Mouse (Mus musculus) neural tube, embryonic 14.5 days (tissue): ENCODE results near the gene Fat2. TPM values are rescaled to one million over a fixed set of nuclear protein-coding genes. Genes with fewer than 3 reads are reported as not detected.

ENCODE experiments used
- ATAC-seq: fragments of 200-750 bp; cut with Nextera tagmentation; 2 replicates; pipeline ENCODE4 v1.8.0; 2017; ENCODE audit warnings: low read depth, mild to moderate bottlenecking, moderate TSS enrichment, moderate library complexity
- H3K27ac ChIP-seq: fragments of 300-500 bp; sonication (generic); 2 replicates; pipeline ENCODE4 v1.5.1; 2014; ENCODE audit warnings: low read depth, mild to moderate bottlenecking, control low read depth, low read length, moderate library complexity, mixed read lengths
- H3K27me3 ChIP-seq: fragments of 300-500 bp; sonication (generic); 2 replicates; pipeline ENCODE4 v1.6.1; 2014; ENCODE audit warnings: low read length; ENCODE audit not compliant: control insufficient read depth, insufficient read depth
- H3K36me3 ChIP-seq: fragments of 300-500 bp; sonication (generic); 2 replicates; pipeline ENCODE4 v1.6.1; 2014; ENCODE audit warnings: low read length, mixed read lengths; ENCODE audit not compliant: control insufficient read depth, insufficient read depth
- H3K4me1 ChIP-seq: fragments of 300-500 bp; sonication (generic); 2 replicates; pipeline ENCODE4 v1.6.1; 2014; ENCODE audit warnings: low read length; ENCODE audit not compliant: control insufficient read depth, insufficient read depth
- H3K4me2 ChIP-seq: fragments of 300-500 bp; sonication (generic); 2 replicates; pipeline ENCODE4 v1.6.1; 2014; ENCODE audit warnings: mild to moderate bottlenecking, low read depth, low read length, control low read depth
- H3K4me3 ChIP-seq: fragments of 300-500 bp; sonication (generic); 2 replicates; pipeline ENCODE4 v1.5.1; 2014; ENCODE audit warnings: low read depth, low read length, control low read depth, mixed read lengths
- H3K9ac ChIP-seq: fragments of 300-500 bp; sonication (generic); replicated peaks from 2 replicates; pipeline ENCODE4 v1.6.1; 2014; ENCODE audit warnings: low read depth, mild to moderate bottlenecking, control low read depth, low read length, mixed read lengths
- H3K9me3 ChIP-seq: fragments of 300-500 bp; sonication (generic); 2 replicates; pipeline ENCODE4 v1.6.1; 2016; ENCODE audit warnings: low read length; ENCODE audit not compliant: control insufficient read depth
- WGBS: fragments of 180-500 bp; shearing (Covaris S2); extraction: QIAGEN DNeasy Blood & Tissue Kit; methylation state at CpG from one replicate; pipeline ENCODE4 v1.1.7; 2014; 5-methylcytosine and 5-hydroxymethylcytosine counted together
- polyA plus RNA-seq: library from polyadenylated mRNA; unstranded; fragments of >200 nt; fragmentation: Nextera tagmentation; extraction: Ambion mirVana; gene quantifications from 2 replicates; pipeline ENCODE4 v1.2.1, GENCODE M21; 2014

Gene Fat2
- polyA plus RNA-seq, 1 experiment from 2014 or later, result not detected

- no peak for ATAC-seq
- no peaks in the 10 kb centered on the region for H3K9me3 ChIP-seq
- H3K4me1 ChIP-seq, result no peaks in the 10 kb centered on the region
- H3K27me3 ChIP-seq, result no peaks in the 10 kb centered on the region
- H3K4me2 ChIP-seq, result no peak overlapping the region
- no peak overlapping the region for H3K9ac ChIP-seq
- H3K27ac ChIP-seq, result no peak overlapping the region
- 79% methylated on average over 3 of the region's 3 CpGs for WGBS
- H3K36me3 ChIP-seq, result peaks cover 16% of the 10 kb centered on the region; the same call in 1 of the 2 replicates
- no peak overlapping the region for H3K4me3 ChIP-seq
These were observed 121.4 kb downstream of the Fat2 start for GRCm38 (mm10) chr11:55214978-55215377.

- Histone ChIP-seq H3K4me1 (no peaks in the 10 kb centered on the region), H3K36me3 (peaks cover 10% of the 10 kb centered on the region; the same call in 1 of the 2 replicates), H3K4me2 (no peak overlapping the region), H3K4me3 (no peak overlapping the region), H3K9me3 (no peaks in the 10 kb centered on the region), H3K9ac (no peak overlapping the region), H3K27ac (no peak overlapping the region), H3K27me3 (no peaks in the 10 kb centered on the region)
- ATAC-seq, result no peak
- 87% methylated on average over 5 of the region's 5 CpGs for WGBS
These were observed 122.2 kb downstream of the Fat2 start for GRCm38 (mm10) chr11:55214161-55214560.

- no peak for ATAC-seq
- no peaks in the 10 kb centered on the region for H3K27me3 ChIP-seq
- peaks cover 5% of the 10 kb centered on the region; the same call in 1 of the 2 replicates for H3K36me3 ChIP-seq
- H3K9ac ChIP-seq, result no peak overlapping the region
- no peak overlapping the region for H3K4me2 ChIP-seq
- no peak overlapping the region for H3K27ac ChIP-seq
- H3K4me1 ChIP-seq, result no peaks in the 10 kb centered on the region
- no peaks in the 10 kb centered on the region for H3K9me3 ChIP-seq
- WGBS, result 87% methylated on average over 4 of the region's 4 CpGs
- H3K4me3 ChIP-seq, result no peak overlapping the region
These were observed 122.8 kb downstream of the Fat2 start for GRCm38 (mm10) chr11:55213518-55213917.

DNA sequence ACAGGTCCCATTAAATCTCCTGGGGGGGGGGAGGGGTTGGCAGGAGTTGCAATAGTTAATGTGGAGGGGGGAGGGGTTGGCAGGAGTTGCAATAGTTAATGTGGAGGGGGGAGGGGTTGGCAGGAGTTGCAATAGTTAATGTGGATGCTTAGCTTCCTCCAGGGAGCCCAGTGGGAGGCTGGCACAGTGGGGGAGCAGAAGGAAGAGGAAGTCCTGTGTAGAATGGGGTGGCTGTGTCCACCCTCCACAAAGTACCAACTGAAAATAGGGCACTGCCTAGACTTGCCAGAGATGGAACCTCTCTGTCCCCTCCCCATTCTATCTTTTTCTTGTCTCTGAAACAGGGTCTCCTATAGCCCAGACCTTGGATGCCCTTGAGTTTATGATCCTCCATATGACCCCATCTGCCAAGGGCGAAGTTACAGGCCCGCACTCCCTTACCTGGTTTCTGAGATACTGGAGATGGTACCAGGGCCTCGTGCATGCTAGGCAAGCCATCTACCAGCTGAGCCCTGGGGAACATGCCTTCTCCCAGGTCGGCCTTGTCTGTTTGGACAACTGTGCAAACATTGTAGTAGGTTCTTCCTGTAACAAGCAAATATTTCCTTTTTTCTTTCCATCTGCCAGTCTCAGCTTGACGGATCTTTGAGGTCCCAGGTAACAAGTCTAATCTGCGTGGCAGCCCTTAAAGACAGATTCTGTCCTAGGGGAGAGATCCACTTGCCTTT is 126.6 kb downstream of the Fat2 start:
- Histone ChIP-seq H3K4me2 (no peak overlapping the region), H3K9me3 (no peaks in the 10 kb centered on the region), H3K4me3 (no peak overlapping the region), H3K27me3 (no peaks in the 10 kb centered on the region), H3K9ac (no peak overlapping the region), H3K27ac (no peak overlapping the region), H3K36me3 (no peaks in the 10 kb centered on the region), H3K4me1 (peaks cover 9% of the 10 kb centered on the region; the same call in 1 of the 2 replicates)
- WGBS, result 88% methylated on average over 6 of the region's 6 CpGs
- no peak for ATAC-seq

GRCm38 (mm10) chr11:55209032-55209431 is 127.3 kb downstream of the Fat2 start:
- Histone ChIP-seq H3K9me3 (no peaks in the 10 kb centered on the region), H3K27me3 (no peaks in the 10 kb centered on the region), H3K36me3 (no peaks in the 10 kb centered on the region), H3K4me3 (no peak overlapping the region), H3K9ac (no peak overlapping the region), H3K27ac (no peak overlapping the region), H3K4me2 (no peak overlapping the region), H3K4me1 (peaks cover 9% of the 10 kb centered on the region; the same call in 1 of the 2 replicates)
- WGBS, result 80% methylated on average over 2 of the region's 2 CpGs
- ATAC-seq, result no peak

- Histone ChIP-seq H3K36me3 (no peaks in the 10 kb centered on the region), H3K27ac (no peak overlapping the region), H3K9me3 (no peaks in the 10 kb centered on the region), H3K4me3 (no peak overlapping the region), H3K4me2 (no peak overlapping the region), H3K4me1 (peaks cover 9% of the 10 kb centered on the region; the same call in 1 of the 2 replicates), H3K27me3 (no peaks in the 10 kb centered on the region), H3K9ac (no peak overlapping the region)
- 69% methylated on average over 6 of the region's 6 CpGs for whole genome bisulfite sequencing
- ATAC-seq, result no peak
These were observed 128.2 kb downstream of the Fat2 start for GRCm38 (mm10) chr11:55208001-55208690.

- no peak overlapping the region for H3K27ac ChIP-seq
- no peaks in the 10 kb centered on the region for H3K27me3 ChIP-seq
- ATAC-seq, result peak; percentile 74
- H3K9ac ChIP-seq, result peak overlapping the region; percentile 77
- no peaks in the 10 kb centered on the region for H3K9me3 ChIP-seq
- H3K36me3 ChIP-seq, result no peaks in the 10 kb centered on the region
- H3K4me1 ChIP-seq, result peaks cover 9% of the 10 kb centered on the region; the same call in 1 of the 2 replicates
- H3K4me2 ChIP-seq, result peak overlapping the region; percentile 99
- whole genome bisulfite sequencing, result 6% methylated on average over 17 of the region's 17 CpGs
- peak overlapping the region; percentile 79 for H3K4me3 ChIP-seq
These were observed 131.8 kb downstream of the Fat2 start for GRCm38 (mm10) chr11:55204602-55205001.

GRCm38 (mm10) chr11:55204159-55204596 is 132.2 kb downstream of the Fat2 start, which contains the start of gene Slc36a1:
Gene Slc36a1 (plus strand): TSS chr11:55204350.
- WGBS, result under 1% methylated on average over 31 of the region's 31 CpGs
- Histone ChIP-seq H3K27me3 (no peaks in the 10 kb centered on the region), H3K36me3 (no peaks in the 10 kb centered on the region), H3K4me3 (peak within 1 kb of the TSS; percentile 79), H3K4me2 (peak within 1 kb of the TSS; percentile 99), H3K27ac (no peak within 1 kb of the TSS), H3K9ac (peak within 1 kb of the TSS; percentile 77), H3K9me3 (no peaks in the 10 kb centered on the region), H3K4me1 (peaks cover 9% of the 10 kb centered on the region; the same call in 1 of the 2 replicates)
- peak; percentile 96 for ATAC-seq
